Mouse (Mus musculus): ENCODE data around the gene Ccdc13. TPM values are rescaled to one million over a fixed set of nuclear protein-coding genes. Genes with fewer than 3 reads are reported as not detected.

Gene Ccdc13
- polyA plus RNA-seq, 1 experiment, result 0.01 TPM

DNA sequence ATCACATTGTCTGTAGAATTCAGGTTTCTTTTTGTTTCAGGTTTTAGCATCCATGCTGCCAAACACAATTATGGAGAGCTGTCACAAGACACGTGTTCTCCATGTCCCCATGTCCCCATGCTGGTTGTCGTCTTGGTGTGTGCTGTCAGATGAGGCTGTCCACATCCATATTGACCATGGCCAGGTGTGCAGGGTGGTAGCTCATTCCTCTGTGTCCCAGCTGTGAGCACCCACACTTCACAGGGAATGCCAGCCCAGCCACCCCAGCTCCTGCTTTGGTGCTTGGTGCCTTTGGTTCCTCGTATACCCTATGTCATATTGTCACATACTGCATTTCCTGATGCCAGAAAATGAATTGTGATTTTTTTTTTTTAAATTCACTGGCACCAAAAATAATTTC, 84.6 kb downstream of the Ccdc13 start:
- Histone ChIP-seq H3K4me2 (ENCODE audit: low read depth) (no peak overlapping the region), H3K36me3 (ENCODE audit: control insufficient read depth, insufficient read depth) (peaks cover 52% of the 10 kb centered on the region), H3K4me3 (no peak overlapping the region), H3K27me3 (ENCODE audit: control insufficient read depth, insufficient read depth, insufficient read length) (no peaks in the 10 kb centered on the region), H3K79me2 (ENCODE audit: control insufficient read depth, insufficient read depth) (no peaks in the 10 kb centered on the region), H3ac (ENCODE audit: control insufficient read depth, insufficient read length) (no peak overlapping the region)
- TF ChIP-seq POLR2AphosphoS2 (IDR thresholded peaks at IDR 0.05; ENCODE audit: insufficient read length, low read depth) (peak; percentile 60), CEBPB (IDR thresholded peaks at IDR 0.05; ENCODE audit: insufficient read depth, poor library complexity, severe bottlenecking) (no peak)

DNA sequence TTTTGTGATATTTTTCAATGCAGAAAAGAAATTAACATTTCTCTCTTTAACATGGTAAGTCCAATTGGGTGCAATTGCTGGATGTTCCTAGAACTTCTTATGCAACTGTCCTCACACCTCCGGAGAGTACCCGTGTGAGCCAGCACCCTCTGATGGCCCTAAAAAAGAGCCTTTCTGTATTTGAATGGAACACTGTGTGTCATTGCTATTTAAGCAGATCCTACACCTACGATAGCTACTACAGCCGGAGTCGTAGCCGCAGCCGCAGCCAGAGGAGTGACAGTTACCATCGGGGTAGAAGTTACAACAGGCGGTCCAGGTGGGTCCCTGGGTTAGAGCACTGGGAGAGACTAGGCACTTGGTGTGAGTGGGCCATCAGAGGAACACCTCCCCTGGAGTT, 86.5 kb downstream of the Ccdc13 start:
- TF ChIP-seq CEBPB (IDR thresholded peaks at IDR 0.05; ENCODE audit: insufficient read depth, poor library complexity, severe bottlenecking), result no peak
- no peak for TF ChIP-seq POLR2A (IDR thresholded peaks at IDR 0.05; ENCODE audit: insufficient read length, low read depth)
- TF ChIP-seq MYOG (IDR thresholded peaks at IDR 0.05; ENCODE audit: control insufficient read depth in 1 of 3, insufficient read depth in 1 of 3, insufficient read length in 2 of 3, low read depth in 2 of 3), result no peak
- no peak for TF ChIP-seq REST (IDR thresholded peaks at IDR 0.05; ENCODE audit: insufficient read depth, insufficient read length)
- no peak for TF ChIP-seq MAX (IDR thresholded peaks at IDR 0.05; ENCODE audit: low read depth)
- TF ChIP-seq SRF (IDR thresholded peaks at IDR 0.05; ENCODE audit: control insufficient read depth, insufficient read length, low read depth), result no peak
- TF ChIP-seq TCF3 (IDR thresholded peaks at IDR 0.05; ENCODE audit: insufficient read length, low read depth), result no peak
- TF ChIP-seq TCF12 (IDR thresholded peaks at IDR 0.05; ENCODE audit: insufficient read depth, poor library complexity, severe bottlenecking), result no peak
- TF ChIP-seq POLR2AphosphoS2 (IDR thresholded peaks at IDR 0.05; ENCODE audit: insufficient read length, low read depth), result no peak
- TF ChIP-seq E2F4 (IDR thresholded peaks at IDR 0.05; ENCODE audit: insufficient read depth), result no peak
- TF ChIP-seq USF1 (IDR thresholded peaks at IDR 0.05; ENCODE audit: low read depth), result no peak
- no peak for TF ChIP-seq MYOD1 (IDR thresholded peaks at IDR 0.05; ENCODE audit: control insufficient read depth in 1 of 3, insufficient read length in 2 of 3, low read depth in 2 of 3)
- H3K79me2 ChIP-seq (ENCODE audit: control insufficient read depth, insufficient read depth), result no peaks in the 10 kb centered on the region
- H3K27me3 ChIP-seq (ENCODE audit: control insufficient read depth, insufficient read depth, insufficient read length), result no peaks in the 10 kb centered on the region
- H3K4me2 ChIP-seq (ENCODE audit: low read depth), result no peak overlapping the region
- no peak overlapping the region for H3ac ChIP-seq (ENCODE audit: control insufficient read depth, insufficient read length)
- H3K4me3 ChIP-seq, result no peak overlapping the region
- peaks cover 70% of the 10 kb centered on the region for H3K36me3 ChIP-seq (ENCODE audit: control insufficient read depth, insufficient read depth)

Other genes with a start within 250 kb of the Ccdc13 start
- gene Lyzl4, start 197.4 kb downstream of the Ccdc13 start, polyA plus RNA-seq (2012; fragmentation: generic; extraction: Trizol), result not detected
- 0.29 TPM for gene Vipr1, start 196.7 kb downstream of the Ccdc13 start, polyA plus RNA-seq (2012; fragmentation: generic; extraction: Trizol)
- 6.2 TPM for gene Sec22c, start 134.0 kb downstream of the Ccdc13 start, polyA plus RNA-seq (2012; fragmentation: generic; extraction: Trizol)
- 81.5 TPM for gene Ss18l2, start 129.1 kb downstream of the Ccdc13 start, polyA plus RNA-seq (2012; fragmentation: generic; extraction: Trizol)
- 9.0 TPM for gene Nktr, start 120.3 kb downstream of the Ccdc13 start, polyA plus RNA-seq (2012; fragmentation: generic; extraction: Trizol)
- gene Zfp651, start 80.1 kb downstream of the Ccdc13 start, polyA plus RNA-seq (2012; fragmentation: generic; extraction: Trizol), result 47.0 TPM
- gene Klhl40, start 61.9 kb downstream of the Ccdc13 start, polyA plus RNA-seq (2012; fragmentation: generic; extraction: Trizol), result 70.4 TPM
- 1.9 TPM for gene Hhatl, start 47.0 kb downstream of the Ccdc13 start, polyA plus RNA-seq (2012; fragmentation: generic; extraction: Trizol)
- gene Higd1a, start 18.9 kb upstream of the Ccdc13 start, polyA plus RNA-seq (2012; fragmentation: generic; extraction: Trizol), result 115 TPM
- gene Ackr2, start 58.9 kb upstream of the Ccdc13 start, polyA plus RNA-seq (2012; fragmentation: generic; extraction: Trizol), result 0.01 TPM
- gene Cyp8b1, start 76.8 kb upstream of the Ccdc13 start, polyA plus RNA-seq (2012; fragmentation: generic; extraction: Trizol), result not detected
- gene Fam198a, start 111.5 kb upstream of the Ccdc13 start, polyA plus RNA-seq (2012; fragmentation: generic; extraction: Trizol), result 0.02 TPM
- 2.2 TPM for gene Pomgnt2, start 157.6 kb upstream of the Ccdc13 start, polyA plus RNA-seq (2012; fragmentation: generic; extraction: Trizol)

Data from myocyte (in vitro differentiated cells).